Mouse (Mus musculus) retina, postnatal 1 day (tissue): ENCODE data around the gene Ppfia4.

ENCODE experiments used
- DNase-seq: peaks from one replicate; pipeline ENCODE4 v3.0.0-alpha.2; 2012

Ppfia4 gene

DNA sequence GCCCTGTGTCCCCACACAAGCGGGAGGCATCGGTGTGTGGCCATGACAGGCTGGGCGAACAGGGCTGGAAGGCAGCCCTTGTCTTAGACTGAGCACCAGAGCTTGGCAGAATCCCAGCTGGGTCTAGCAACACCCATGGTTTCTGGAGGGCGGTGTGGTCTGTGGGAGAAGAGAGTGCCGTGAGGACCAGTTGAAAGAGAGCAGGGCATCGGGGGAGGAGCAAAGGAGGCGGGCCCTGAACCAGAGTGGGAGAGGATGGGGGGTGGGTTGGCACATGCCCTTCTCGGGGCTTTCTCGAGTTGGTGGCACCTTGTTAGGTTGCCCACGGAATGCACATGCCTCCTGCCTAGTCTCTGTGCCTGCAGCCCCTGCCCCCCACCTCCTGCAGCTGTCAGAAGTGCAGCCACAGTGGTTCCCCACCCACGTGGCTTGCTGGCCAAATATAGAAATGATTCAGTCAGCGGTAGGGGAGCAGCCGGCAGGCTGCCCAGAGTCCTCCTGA lies at the start of gene Ppfia4:
Ppfia4 (minus strand) TSS at position 159 of the 502 bp plus-strand sequence.
- peak; percentile 25 for DNase-seq

DNA sequence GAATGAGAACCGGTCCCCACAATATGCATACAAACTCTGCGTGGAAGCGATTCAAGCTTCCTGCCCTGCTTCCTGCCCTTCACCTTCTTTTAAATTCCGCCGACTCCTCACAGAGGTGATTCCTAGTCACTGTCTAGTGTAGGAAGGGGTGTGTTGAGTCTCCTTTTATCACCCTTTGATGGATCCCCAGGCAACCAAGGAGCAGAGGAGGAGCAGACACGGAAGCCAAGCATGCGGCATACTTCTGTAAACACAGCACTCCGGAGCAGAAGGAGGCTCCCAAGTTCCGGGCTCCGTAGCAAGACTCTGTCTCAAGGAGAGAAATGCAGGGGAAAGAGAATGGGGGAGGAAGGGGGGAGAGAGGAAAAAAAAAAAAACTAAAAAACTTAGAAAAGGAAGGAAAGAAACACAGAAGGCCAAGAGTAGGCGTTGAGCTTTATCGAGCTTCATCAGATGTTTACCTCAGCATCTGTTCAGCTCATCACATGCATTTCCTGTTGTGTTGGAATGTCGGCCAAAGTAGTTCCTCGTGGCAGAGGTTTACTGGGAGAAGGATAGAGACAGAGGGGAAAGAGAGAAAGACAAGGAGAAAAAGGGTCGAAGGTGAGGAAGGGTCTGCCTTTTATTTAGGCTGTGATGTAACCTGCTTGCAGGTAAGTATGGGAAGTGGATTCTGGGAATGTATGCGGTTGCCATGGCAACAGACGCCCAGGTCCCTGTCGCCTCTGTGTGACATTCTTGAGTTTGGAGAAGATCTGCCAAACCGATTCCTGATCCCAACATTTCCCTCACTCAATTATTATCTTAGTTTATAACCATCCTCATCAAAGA lies 49.3 kb upstream of the Ppfia4 start:
- peak; percentile 52 for DNase-seq

DNA sequence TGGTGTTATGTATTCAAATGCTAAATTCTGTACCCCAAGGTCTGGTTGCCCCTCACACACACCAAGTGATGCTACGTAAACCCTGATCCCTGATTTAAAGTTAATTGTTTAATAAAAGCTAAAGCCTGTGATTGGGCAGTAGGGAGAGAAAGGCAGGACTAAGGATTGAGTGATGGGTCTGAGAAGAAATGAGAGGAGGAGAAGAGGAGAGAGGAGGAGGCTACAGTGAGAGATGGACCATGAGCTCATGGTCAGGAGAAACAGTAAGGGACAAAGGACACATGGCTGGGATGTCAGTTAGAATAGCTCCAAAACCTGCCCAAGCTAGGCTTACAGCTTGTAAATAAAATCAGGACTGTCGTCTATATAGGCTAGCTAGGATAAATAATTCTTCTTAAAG lies 48.3 kb upstream of the Ppfia4 start:
- DNase-seq: no peak

DNA sequence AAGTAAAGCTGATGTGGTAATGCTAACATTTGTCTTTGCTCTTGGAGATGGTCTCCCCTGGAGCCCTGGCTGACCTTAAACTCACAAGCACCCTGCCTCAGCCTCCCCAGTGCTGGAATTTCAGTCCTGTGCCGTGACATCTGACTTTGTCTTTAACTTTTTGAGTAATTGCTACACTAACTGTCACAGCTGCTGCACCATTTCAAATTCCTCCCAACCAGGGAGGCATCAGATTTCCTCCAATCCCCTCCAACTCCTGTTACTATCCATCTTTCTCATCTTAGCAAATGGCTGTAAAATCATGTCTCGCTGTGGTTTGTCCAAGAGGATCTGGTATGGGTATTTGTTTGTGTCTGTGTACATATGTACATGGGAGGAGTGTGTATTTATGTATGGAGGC lies 41.4 kb upstream of the Ppfia4 start:
- DNase-seq: no peak

DNA sequence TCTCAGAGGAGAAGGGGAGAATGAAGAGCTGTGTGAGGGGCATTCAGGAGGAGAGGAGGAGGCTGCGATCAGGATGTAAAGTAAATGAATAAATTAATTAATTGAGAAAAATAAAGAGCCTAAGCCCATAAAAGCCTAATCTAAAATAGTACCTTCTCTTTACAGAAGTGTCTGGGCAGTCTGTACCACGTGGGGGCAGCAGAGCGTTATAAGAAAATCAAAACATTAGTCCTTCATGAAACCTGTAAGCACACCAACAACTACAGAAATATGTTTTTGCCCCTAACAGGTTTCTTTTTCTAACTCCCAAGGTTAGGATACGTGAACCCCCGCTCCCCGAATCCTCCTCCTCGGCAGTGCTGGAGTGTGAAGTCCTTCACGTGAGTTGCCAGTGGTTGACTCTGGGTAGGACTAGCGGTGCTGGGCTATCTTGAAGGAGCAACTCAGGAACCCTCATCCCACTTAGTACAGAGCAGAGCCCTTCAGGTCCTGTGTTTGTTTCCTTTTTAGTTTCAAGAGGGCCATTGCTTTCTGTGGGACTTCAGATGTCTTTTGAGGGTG lies 36.1 kb upstream of the Ppfia4 start:
- peak; percentile 47 for DNase-seq

DNA sequence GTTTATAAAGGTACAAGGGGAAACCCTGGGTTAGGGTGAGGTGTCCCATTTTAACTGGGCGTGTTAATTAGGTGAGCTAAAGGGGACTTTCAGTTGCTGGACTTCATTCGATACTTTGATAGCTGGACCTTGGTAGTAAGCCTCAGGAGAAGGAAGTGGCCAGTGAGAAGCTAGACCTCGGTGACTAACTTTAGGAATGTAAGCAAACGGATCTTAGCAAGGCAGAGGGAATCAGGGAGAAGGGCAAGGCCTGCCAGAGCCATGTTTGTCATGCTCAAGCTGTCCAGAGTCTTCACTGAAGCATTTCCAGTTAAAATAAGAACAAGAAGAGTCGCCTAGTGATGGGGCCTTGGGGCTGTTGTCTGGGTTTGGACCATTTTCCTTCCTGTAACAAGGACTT lies 32.8 kb upstream of the Ppfia4 start:
- DNase-seq: no peak

DNA sequence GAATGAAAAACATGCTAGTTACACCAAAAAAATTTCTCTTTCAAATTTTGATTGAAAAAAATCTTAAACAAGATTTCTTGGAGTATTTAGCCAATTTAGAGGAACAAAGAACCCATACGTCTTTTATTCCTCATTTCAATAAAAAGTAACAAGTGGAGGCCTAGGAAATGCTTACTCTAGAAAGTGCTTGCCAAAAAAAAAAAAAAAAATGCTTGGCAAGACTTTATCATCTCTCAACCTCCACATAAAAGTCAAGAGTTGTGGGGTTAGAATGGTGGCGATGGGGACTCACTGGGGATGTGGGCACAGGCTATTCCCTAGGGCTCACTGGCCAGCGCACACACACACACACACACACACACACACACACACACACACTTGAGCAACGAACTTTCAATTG lies 30.5 kb upstream of the Ppfia4 start:
- DNase-seq: no peak

DNA sequence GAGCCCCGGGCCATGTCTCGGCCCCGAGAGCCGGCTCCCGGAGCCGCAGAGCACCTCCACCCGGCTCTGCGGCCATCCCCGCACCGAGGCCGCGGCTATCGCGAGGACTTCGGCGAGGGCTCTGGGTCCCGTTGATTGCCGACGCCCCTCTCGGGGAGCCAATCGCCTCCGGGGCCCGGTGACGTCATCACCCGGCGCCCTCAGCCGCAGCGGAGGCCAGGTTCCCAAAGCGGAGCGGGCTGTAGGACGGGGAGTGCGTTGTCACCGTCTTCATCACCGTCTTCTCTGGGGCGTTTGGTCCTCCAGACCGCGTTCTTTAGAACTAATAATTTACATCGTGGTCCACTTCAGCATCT lies 29.1 kb upstream of the Ppfia4 start, which contains the start of gene Tmem183a:
Tmem183a (minus strand) TSS at position 123 of the 356 bp plus-strand sequence.
- DNase-seq: peak; percentile 97

DNA sequence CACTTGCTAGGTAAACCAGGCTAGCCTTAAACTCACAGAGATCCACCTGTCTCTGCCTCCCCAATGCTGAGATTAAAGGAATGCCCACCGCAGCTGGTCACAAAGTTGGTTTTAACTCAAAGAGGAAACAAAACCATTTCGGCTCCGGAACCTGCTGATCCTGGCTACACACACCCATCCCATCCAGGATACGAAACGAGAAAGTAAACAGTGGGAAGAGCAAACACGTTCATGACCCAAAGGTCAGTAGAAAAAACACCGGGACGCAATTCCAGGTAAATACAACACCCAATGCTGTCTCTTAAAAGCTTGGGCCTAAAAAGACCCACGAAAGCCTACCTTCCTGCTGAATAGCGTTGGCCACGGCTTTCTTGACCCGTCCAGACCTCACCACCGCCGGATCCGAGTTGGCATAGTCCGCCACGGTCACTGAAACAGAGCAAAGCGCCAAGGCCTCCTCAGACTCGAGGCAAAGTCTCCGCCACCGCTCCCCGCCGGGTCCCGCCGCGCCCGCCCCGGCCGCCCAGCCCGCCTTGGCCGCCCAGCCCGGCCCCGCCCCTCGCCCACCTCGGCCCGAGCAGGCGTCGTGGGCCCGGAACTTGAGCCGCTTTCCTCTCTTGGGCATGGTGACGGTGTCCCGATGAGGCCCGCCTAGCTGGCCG lies 28.6 kb upstream of the Ppfia4 start:
- no peak for DNase-seq

DNA sequence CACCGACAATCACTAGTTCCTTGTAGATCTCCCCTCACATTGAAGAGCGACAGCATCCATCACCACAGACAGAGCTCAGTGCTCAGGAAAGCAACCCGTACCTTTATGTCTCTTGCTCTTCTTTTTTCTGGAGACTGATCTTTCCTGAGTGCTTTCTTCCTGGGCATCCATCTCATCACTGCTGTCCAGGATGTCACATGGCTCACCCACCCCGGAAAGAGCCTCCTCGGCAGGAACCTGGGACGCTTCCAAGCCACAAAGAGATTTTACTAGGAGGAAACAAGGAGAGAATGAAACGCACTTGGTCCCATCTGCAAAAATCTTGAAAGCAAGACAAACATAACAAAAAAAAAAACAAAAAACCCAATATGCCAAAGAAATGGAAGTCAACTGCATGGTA lies 27.9 kb upstream of the Ppfia4 start:
- no peak for DNase-seq

DNA sequence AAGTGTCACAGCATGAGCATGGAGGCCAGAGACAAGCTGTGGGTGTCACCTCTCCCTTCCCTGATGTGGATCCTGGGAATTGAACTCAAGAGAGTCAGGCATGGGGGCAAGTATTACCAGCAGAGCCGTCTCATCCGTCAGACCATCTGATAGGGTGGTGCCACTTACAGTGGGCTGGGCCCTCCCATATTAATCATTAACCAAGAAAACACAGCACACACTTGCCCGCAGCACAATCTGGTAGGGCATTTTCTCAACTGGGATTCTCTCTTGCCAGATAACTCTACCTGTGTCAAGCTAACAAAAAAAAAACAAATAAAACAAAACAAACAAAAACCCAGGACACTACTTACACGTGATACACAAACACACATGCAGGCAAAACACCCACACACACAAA lies 24.7 kb upstream of the Ppfia4 start:
- no peak for DNase-seq

DNA sequence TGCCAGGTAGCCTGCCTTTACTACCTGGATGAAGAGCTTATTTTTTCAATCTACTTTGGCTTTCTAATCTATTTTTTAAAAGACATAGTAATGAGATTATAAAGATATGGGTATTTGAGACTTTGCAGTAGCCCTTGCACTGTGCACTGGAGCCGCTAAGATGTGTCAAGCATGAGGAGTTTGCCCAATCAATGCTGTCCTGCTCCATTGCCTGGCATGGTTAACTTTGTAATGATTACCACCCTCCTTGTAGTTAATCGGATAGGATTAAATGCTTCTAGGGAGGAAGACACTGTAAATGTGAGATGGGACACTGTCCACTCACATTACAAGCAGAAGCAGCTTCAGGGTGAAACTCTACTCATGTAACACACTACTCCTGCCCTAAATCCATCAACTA lies 20.6 kb upstream of the Ppfia4 start:
- DNase-seq: no peak

DNA sequence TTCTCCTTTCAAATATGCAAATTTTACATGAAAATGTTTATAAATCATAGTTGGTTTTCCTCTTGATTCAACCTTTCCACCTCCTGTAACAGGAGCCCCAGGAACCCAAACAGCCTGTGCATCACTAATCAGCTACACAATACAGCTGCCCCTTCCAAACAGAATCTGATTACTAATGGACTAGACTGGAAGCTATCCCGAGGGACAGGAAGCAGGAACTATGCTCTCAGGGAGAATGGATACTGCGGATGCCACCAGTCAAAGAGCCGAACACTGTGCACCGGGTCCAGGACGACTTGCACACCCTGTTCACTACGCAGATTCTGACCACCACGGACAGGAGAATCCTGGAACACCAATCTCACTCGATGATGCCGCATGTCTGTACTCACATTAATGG lies 15.1 kb upstream of the Ppfia4 start:
- no peak for DNase-seq

DNA sequence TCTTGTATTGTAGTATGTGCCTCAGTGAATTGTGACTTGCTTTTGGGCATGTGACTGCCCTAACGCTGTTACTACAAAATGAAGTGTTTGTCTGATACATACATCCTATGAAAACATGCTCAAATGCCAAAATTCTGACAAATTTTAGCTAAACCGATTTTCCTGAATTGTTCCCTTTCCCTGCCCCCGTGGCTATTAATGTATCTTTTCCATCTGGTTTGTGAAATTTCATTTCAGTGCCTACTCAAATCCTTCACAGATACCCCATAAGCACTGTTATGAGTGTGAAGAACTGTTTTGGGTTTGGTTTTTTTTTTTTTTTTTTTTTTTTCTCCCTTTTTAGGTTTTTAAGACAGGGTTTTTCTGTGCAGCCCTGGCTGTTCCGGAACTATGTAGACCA lies 12.3 kb upstream of the Ppfia4 start:
- DNase-seq: no peak

DNA sequence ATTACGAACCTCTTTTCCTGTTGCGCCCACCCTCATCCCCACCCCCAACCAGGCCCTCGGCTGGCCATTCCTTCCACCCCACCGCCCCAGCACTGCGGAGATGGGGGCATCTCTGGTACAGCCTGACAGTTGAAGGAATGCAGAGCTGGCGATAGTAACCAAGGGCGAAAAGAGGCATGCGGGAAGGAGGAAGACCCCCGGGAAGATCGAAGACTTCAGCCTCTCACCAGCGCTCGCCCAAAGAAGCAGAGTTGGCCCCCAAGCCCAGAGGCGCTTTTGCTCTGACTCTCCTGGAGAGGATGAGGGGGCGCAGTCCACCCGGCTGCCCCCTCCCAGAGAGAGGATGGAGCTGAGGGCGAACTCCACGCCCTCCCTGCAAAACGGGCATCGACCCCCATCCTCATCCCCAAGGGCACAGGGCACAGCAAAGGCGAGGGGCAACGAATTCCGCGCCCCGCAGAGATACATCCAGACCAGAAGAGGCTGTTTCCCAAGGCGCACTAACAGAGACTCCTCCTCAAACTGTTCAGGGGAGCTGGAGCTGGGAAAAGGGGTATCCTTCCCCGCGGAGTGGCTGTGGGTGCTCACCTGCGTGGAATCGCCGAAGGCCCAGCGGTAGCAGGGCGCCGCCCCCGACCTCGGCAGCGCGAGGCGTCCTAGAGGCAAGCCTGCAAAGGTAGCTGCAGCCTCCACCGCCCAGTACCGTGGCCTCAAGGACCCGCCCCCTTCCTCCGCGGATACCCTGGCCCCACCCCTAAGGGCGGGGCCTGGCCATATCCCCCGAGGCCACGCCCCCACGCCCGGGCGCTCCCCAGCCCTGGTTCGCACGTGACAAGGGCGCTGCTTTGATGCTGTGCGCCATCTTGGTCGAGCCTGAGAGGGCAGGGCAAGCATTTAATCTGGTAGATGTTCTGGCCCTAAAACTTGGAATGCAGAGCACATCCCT lies 11.6 kb upstream of the Ppfia4 start:
- DNase-seq: peak; percentile 93

DNA sequence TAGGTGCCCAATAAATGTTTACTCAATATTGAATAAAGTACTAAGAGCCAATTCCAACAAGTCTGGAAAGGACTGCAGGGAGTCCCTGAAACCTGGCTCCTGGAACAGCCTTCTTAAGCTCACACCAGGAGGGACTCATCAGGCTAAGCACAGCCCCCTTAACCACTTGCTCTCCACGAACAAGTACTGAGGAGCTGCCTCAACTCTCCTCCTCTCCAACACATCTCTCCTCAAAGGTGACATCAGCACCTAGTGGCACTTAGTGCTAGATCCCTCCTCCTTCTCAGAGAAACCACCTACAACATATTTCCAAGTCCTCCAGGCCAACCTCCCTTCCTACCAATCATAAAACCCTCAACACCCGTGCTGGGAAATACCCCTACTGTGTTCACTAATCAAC lies 10.8 kb upstream of the Ppfia4 start:
- no peak for DNase-seq

DNA sequence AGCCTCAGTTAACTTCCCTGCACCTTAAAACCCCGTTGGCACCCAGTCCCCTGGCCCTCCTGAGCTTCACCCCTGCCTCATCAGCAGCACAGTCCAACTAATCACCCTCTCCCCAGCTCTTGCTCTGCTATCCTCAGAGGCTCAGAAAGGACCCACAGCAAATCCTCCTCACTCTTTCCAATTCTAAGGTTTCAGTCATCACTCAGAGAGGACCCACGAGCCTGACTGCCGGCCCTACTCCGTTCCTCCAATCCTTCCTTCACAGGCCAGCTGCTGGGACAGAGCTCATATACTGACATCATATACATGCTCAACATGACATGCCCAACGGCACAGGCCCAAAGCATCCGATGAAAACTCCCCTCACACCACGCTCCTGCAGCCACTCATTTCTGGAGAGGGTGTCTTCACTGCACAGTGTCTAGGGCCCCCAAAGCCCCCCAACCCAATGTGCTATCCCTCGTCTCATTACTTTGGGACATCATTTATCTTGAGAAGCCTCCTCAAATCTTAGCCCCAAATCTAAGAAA lies 10.1 kb upstream of the Ppfia4 start:
- DNase-seq: no peak

DNA sequence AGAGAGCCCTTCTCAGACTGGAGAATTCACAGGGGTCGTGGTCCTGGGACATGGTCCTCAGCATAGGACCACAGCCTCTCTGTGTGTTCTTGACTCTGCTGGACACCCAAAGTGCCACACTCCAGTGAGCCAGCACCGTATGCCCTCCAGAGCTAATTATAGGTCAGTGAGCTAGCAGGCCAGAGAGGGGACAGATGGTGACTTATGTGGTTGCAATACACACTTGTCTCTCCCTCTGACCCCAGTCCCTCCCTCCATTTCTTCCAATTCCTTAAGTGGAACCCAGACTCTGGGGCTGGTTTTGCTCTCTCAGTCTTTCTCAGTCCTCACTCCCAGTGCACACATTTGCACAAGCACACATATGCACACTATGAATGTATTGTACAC lies 9.5 kb upstream of the Ppfia4 start:
- peak; percentile 58 for DNase-seq

DNA sequence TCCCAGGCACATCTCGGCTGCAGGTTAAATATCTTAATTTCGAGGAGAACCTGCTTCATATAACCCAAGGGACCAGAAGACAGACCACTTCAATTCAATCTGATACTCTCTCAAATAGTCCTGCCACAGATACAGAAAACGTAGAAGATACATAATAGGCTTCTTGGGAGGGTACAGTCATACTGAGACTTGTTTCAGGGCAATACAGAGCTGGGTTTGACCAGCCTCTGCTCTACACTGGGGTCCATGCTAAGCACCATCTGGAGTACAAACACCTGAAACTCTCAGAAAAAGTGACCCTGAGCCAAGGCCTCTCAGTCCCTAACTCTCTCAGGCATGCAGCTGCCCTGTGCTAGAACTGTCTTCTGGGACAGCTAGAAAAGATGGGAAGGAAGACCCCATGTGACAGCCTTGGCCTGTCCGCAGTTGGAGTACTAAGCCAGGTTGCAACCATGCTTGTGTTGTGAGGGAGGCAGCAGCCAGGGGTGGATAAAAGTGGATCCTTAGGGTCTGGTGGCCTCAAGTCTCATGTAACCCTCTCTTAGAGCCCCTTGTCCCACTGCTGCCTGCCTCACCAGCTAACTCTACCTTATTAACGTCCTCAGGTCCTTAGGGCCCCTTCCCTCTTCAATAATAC lies 9.0 kb upstream of the Ppfia4 start:
- no peak for DNase-seq

DNA sequence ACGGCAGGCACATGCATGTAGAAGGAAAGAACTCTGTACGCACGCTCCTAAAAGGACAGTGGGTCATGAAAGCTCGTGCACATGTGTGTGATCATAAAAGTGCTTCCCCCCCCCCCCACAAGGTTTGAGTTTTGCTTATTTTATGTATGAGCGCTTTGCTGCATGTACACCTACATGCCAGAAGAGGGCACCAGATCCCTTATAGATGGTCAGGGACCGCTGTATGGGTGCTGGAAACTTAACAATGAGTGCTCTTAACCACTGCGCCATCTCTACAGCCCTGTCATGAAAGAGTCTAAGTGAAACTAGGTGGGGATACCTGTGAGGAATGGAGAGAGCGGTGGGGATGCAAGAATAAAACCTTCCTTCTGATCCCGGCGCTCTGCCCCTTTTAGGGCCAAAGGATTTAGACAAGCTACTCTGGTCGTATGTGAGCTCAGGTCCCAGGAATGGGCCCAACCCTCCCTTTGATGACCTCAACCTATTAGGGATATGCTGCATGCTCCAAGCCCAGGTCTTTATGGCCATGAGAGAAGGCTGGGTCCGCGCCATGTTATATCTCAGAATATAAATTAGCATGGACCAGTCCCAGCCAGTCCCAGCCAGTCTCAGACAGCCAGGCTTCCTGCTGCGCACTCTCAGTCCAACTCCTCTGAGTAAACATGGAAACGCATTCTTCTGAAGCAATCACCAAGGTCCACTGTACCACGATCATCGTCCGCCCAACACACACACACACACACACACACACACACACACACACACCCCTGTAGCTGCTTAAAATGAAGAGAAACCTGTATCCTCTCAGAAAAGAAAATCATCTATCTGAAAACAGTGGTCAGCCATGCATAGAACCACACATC lies 7.3 kb upstream of the Ppfia4 start:
- no peak for DNase-seq

DNA sequence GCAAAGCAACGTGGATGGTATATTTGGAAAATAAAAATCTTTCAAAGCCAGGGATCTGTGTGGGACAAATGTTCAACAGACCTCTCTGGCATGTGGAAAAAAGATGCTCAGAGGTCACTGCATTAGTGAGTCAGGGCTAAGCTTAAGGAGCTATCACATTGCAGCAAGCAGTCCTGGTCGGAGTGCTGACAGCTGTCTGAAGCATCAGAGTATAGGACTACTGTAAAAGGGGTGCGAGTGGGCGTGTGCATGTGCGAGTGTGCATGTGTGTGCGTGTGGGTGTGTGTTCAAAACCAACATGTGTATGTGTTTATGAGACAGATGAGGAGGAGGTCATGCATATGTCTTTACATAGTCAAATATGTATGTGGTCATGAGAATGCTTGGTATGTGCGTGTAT lies 6.4 kb upstream of the Ppfia4 start:
- no peak for DNase-seq
